Comparison of ENCODE assay signal across 15 mouse cellular contexts in the genomic region with DNA sequence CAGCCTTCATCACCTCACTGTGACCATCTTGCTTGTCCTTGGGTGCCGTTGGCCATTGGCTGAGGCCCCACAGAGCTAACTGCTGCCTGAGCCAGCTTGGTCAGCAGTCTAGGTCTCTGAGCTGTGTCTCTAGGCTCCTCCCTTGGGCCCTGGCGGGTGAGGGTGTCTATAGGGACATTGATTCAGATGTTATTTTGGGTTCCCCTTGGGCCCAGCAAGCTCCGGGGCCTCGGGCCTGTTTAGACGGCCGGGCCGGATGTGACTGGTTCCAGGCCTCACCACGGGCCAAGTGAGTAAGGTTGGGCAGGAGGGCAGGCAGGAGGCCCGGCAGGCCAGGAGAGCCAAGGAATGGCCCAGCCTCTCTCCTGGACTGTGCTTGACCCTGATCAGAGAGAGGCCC. TPM values are rescaled to one million over a fixed set of nuclear protein-coding genes. Genes with fewer than 3 reads are reported as not detected.
DNase-seq lines count a peak whose midpoint lies in the region; ATAC-seq lines count a peak whose summit lies in the region.
"Had no signal": no experiment of that assay in that cellular context is flagged by ENCODE, and none has a peak within 500 bp of the region (broad histone marks: within the 10 kb centered on the region; RNA-seq: fewer than 3 reads in every experiment).

No protein-coding gene starts in this region.

- 67% methylated on average over 9 of the region's 9 CpGs for WGBS in heart, embryonic 15.5 days
- WGBS in kidney, embryonic 15.5 days: 86% methylated on average over 9 of the region's 9 CpGs

- no peaks in the 10 kb centered on the region for H3K27me3 ChIP-seq in heart, embryonic 15.5 days
- no peaks in the 10 kb centered on the region for H3K27me3 ChIP-seq in kidney, embryonic 15.5 days

- H3K9me3 ChIP-seq in heart, embryonic 15.5 days (replicated peaks): no peaks in the 10 kb centered on the region
- no peaks in the 10 kb centered on the region for H3K9me3 ChIP-seq in kidney, embryonic 15.5 days (replicated peaks)
- H3K9me3 ChIP-seq: megakaryocyte, embryonic 14.5 days had no signal

- no peak overlapping the region for H3K4me3 ChIP-seq in heart, embryonic 15.5 days
- H3K4me3 ChIP-seq in kidney, embryonic 15.5 days (replicated peaks): no peak overlapping the region

- no peaks in the 10 kb centered on the region for H3K36me3 ChIP-seq in heart, embryonic 15.5 days
- no peaks in the 10 kb centered on the region for H3K36me3 ChIP-seq in kidney, embryonic 15.5 days

- H3K4me2 ChIP-seq in heart, embryonic 15.5 days: no peak overlapping the region
- no peak overlapping the region for H3K4me2 ChIP-seq in kidney, embryonic 15.5 days

- H3K4me1 ChIP-seq in heart, embryonic 15.5 days (replicated peaks): peaks cover 11% of the 10 kb centered on the region
- 0 out of 2 replicates have a peak, but pooled peaks cover 11% of the 10 kb centered on the region for H3K4me1 ChIP-seq in kidney, embryonic 15.5 days
- H3K4me1 ChIP-seq: megakaryocyte, embryonic 14.5 days had no signal

- no peak overlapping the region for H3K27ac ChIP-seq in heart, embryonic 15.5 days
- no peak overlapping the region for H3K27ac ChIP-seq in kidney, embryonic 15.5 days

- ATAC-seq in heart, embryonic 15.5 days (replicated peaks; ENCODE audit: insufficient number of reproducible peaks, insufficient read depth, low FRiP score, low read depth): peak; percentile 19; the same call in 1 of the 2 replicates
- ATAC-seq in kidney, embryonic 15.5 days (replicated peaks; ENCODE audit: low FRiP score): no peak

- peak; percentile 73 for DNase-seq in adrenal gland, postnatal 14 days
- DNase-seq in adrenal gland, postnatal 4 days (ENCODE audit: low spot score in 2 of 2): no peak
- DNase-seq in 3134 (ENCODE audit: extremely low read depth, insufficient read length, low spot score): peak; percentile 63
- peak; percentile 44 for DNase-seq in gastrocnemius, postnatal 10 days
- no peak for DNase-seq in right cerebral cortex, postnatal 14 days
- DNase-seq in cerebellum, adult 9-10 months: no peak
- DNase-seq: B cell, adult 2 months; liver; right cerebral cortex, postnatal 25 days; thymus, postnatal 36 days had no signal

- H3K9ac ChIP-seq in heart, embryonic 15.5 days: no peak overlapping the region
- H3K9ac ChIP-seq in kidney, embryonic 15.5 days: no peak overlapping the region

RNA-seq across cellular contexts. Expression of gene Eln, which starts 16.2 kb away (rescaled TPM):
- total RNA-seq in adrenal gland, postnatal 14 days (2021): 148 and 554 TPM in 2 replicates
- 100 to 1,000 TPM; 192 to 231 TPM for total RNA-seq in adrenal gland, postnatal 4 days (2021)
- 100 to 1,000 TPM; 199 to 219 TPM for total RNA-seq in gastrocnemius, postnatal 10 days (2021)
- 683 and 1,118 TPM in 2 replicates for polyA plus RNA-seq in heart, embryonic 15.5 days (2015; fragmentation: Nextera tagmentation; extraction: Ambion mirVana)
- polyA plus RNA-seq in kidney, embryonic 15.5 days (2015; fragmentation: Nextera tagmentation; extraction: Ambion mirVana): 81.4 and 99.6 TPM in 2 replicates
- total RNA-seq: common myeloid progenitor, adult 5-6 weeks; hematopoietic stem cell, adult 5-6 weeks had no signal

Comparison
In these comparisons a context has a peak if more than half of its experiments do, and no peak if none do; other contexts are left out.
1. DNase-seq: peak in adrenal gland, postnatal 14 days (single experiment), 3134 (single experiment) and gastrocnemius, postnatal 10 days (single experiment); none in adrenal gland, postnatal 4 days (0 of 2), right cerebral cortex, postnatal 14 days (single experiment) and cerebellum, adult 9-10 months (single experiment).